Mouse (Mus musculus): ENCODE data around the gene Il10rb. TPM values are rescaled to one million over a fixed set of nuclear protein-coding genes. Genes with fewer than 3 reads are reported as not detected.

The Il10rb gene
- polyA plus RNA-seq, 1 experiment from 2014 or later, result 8.6 TPM

DNA sequence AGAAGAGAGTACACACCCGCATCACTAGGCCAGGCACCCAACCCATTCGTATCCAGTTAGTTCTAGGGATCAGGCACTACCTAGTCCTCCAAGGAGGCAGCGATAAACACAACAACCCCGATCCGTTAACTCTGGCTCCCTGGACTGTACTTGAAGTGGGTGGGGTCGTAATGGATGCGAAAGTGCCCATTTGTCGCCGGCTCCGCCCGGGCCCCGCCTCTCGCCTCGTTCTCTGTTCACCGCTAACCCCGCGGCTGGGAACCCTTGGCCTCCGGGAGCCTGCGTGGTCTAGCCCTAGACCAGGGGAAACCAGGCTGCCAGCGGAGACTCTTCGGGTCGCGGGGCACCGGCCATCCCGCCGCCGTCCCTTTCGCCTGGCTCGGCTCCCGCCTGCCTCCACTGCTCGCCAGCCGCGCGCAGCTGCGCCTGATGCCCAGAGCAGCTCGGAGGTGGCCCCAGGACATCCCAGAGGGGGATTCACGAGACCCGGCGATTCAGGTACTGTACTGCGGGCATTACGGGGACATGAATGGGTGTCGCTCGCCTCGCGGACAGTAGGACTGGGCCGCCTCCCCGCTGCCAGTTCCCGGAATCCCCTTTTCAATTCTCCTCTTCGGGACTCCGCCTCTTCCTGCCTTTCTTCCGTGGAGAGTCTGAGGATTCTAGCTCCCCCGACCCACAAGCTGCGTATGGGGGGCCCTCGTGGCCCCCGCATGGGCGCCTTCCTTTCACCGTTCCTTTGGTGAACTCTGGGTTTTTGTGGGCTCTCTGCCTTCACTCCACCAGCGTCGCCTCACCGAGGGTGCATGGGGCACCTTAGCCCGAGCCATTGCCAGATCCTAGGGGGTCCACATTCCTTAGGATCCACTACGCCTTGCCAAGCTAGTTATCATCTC lies 33.1 kb upstream of the Il10rb start, which contains the start of gene Ifnar2:
Ifnar2 (plus strand) TSS at position 207 of the 896 bp plus-strand sequence.
- DNase-seq (ENCODE audit: low spot score), result peak; percentile 81
- peak within 1 kb of the TSS; percentile 98 for H3K27ac ChIP-seq
- H3K4me3 ChIP-seq, result peak within 1 kb of the TSS; percentile 91
- no peaks in the 10 kb centered on the region for H3K27me3 ChIP-seq (ENCODE audit: insufficient read depth, poor library complexity, severe bottlenecking)
- H3K4me1 ChIP-seq (replicated peaks), result peaks cover 18% of the 10 kb centered on the region
- under 1% methylated on average over 62 of the region's 62 CpGs for WGBS
- H3K36me3 ChIP-seq, result peaks cover 19% of the 10 kb centered on the region; the same call in 1 of the 2 replicates
- no peaks in the 10 kb centered on the region for H3K9me3 ChIP-seq

DNA sequence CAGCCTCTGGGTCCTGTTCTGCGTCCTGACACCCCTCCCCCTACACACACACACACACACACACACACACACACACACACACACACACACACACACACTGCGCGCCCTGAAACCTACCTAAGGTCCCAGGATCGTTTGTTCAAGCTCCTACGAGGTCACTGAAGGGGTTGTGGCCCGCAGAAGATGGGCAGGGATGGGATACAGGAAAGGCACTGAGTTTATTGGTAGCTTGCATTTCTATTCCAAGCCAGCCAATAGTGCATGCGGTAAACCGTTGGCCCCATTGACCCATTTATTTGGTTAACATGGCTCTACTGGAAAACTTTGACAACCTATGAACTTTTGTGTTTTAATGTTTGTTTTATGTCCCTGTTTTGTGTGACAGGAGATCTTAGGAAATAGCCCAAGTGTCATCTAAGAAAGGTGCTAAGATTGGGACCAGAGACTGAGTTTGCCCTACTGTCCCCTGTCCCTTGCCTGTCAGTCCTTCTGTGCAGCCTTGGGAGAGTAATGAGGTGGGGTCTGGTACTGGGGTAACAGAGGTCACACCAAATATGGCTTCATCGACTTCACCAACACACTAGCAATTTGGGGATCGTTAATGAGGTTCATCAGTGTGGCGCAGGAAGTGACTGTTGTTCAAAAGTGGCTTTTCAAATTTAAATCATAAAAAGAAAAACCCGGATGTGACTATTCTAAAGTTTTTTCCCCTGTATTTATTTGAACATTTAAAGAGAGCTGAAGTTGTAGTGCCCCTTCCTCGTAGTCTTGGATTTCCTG lies 32.3 kb upstream of the Il10rb start:
- WGBS, result 43% methylated on average over 13 of the region's 13 CpGs

DNA sequence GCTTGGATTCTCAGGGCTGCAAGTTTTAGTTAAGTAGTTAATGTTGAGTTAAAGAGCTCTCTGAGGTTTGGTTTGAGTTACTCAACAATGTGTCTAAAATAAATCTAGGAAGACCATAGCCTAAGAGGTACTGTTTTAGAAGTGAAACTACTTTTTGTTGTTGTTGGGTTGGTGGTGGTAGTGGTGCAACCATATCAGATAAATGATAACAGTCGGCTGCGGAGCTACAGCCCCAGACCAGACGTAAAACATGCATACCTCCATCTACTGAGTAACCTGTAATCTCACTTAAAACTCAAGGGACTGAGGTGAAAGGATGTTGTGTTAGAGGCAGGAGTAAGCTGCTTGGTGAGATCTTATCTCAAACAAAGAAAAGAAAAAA lies 31.7 kb upstream of the Il10rb start:
- Histone ChIP-seq H3K4me1 (replicated peaks) (peaks cover 25% of the 10 kb centered on the region), H3K36me3 (peaks cover 19% of the 10 kb centered on the region; the same call in 1 of the 2 replicates), H3K27ac (no peak overlapping the region), H3K27me3 (ENCODE audit: insufficient read depth, poor library complexity, severe bottlenecking) (no peaks in the 10 kb centered on the region), H3K9me3 (no peaks in the 10 kb centered on the region), H3K4me3 (peak overlapping the region; percentile 91; the same call in 1 of the 2 replicates)
- 94% methylated on average over 3 of the region's 3 CpGs for WGBS
- no peak for DNase-seq (ENCODE audit: low spot score)

More for the DNA sequence above, 32.3 kb upstream of the Il10rb start:
- Histone ChIP-seq H3K4me3 (peak overlapping the region; percentile 91), H3K36me3 (peaks cover 19% of the 10 kb centered on the region; the same call in 1 of the 2 replicates), H3K4me1 (replicated peaks) (peaks cover 19% of the 10 kb centered on the region), H3K27ac (peak overlapping the region; percentile 98), H3K27me3 (ENCODE audit: insufficient read depth, poor library complexity, severe bottlenecking) (no peaks in the 10 kb centered on the region), H3K9me3 (no peaks in the 10 kb centered on the region)
- no peak for DNase-seq (ENCODE audit: low spot score)

DNA sequence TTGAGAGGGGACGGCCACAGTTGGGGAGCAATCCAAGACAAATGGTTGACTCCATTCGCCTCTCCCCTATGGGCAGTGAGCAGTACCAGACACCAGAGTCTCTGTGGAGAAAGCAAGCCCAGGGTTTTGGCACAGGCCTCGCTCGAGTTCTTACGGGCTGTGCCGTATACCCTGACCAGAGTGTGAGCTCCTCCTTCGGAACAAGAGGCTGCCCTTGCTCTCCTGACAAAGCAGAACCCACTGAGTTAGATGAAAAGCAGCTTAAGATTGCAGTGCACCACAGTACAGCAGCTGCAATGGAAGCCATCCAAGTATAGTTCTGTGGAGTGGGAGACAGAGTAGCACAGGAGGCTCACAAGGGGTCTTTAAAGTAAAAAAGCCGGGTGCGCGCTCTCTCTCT lies 29.3 kb upstream of the Il10rb start:
- H3K9me3 ChIP-seq, result no peaks in the 10 kb centered on the region
- peaks cover 27% of the 10 kb centered on the region for H3K4me1 ChIP-seq (replicated peaks)
- no peaks in the 10 kb centered on the region for H3K27me3 ChIP-seq (ENCODE audit: insufficient read depth, poor library complexity, severe bottlenecking)
- WGBS, result 96% methylated on average over 10 of the region's 10 CpGs
- H3K4me3 ChIP-seq, result no peak overlapping the region
- peaks cover 19% of the 10 kb centered on the region for H3K36me3 ChIP-seq
- H3K27ac ChIP-seq, result no peak overlapping the region
- no peak for DNase-seq (ENCODE audit: low spot score)

DNA sequence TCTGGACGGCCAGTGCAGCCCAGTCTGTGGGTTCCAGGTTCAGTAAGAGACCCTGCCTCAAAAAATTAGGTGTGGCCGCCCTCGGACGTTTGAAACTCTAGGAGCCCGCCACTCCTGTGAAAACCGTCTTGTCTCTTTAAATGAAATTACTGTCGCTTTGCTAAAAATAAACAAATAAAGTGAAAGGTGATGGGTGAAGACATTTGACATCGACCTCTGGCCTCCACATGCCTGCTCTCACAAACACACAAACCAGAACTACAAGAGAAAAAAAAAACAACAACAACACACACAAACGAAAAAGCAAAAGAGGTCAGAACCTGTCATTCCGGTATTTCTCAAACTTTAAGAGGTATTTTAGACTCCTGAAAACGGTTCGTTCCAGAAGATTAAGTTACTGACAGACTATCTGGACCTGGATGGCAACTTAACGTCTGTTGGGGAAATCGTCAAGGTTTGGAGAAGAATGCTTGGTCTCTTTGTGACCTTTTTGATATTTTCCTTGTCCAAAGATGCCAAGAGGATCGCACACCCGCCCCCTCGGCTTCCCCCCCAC lies 27.5 kb upstream of the Il10rb start:
- H3K9me3 ChIP-seq, result no peaks in the 10 kb centered on the region
- peaks cover 19% of the 10 kb centered on the region for H3K36me3 ChIP-seq
- no peak overlapping the region for H3K4me3 ChIP-seq
- WGBS, result 47% methylated on average over 17 of the region's 17 CpGs
- no peaks in the 10 kb centered on the region for H3K27me3 ChIP-seq (ENCODE audit: insufficient read depth, poor library complexity, severe bottlenecking)
- peaks cover 17% of the 10 kb centered on the region for H3K4me1 ChIP-seq (replicated peaks)
- H3K27ac ChIP-seq, result peak overlapping the region; percentile 54
- DNase-seq (ENCODE audit: low spot score), result no peak

DNA sequence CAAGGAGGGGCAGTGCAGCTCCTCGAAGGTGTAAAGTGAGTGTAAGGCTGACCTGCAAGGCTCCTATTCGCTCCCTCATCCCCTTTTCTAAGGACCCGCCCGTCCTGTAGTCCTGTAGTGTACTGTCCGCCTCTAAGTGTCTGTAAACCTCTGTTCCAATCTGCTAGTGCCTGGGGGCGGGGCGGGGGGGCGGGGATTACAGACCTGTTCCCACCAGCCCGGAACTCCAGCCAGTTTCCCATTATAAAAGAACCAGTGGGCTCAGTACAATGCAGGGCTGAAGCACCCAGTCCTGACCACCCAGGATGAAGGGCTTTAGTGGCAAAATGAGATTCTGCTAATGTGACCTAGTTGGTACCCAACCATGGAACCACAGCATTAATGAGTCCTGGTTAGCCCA lies 27.0 kb upstream of the Il10rb start:
- peaks cover 12% of the 10 kb centered on the region for H3K4me1 ChIP-seq (replicated peaks)
- peak; percentile 12 for DNase-seq (ENCODE audit: low spot score)
- H3K4me3 ChIP-seq, result no peak overlapping the region
- peak overlapping the region; percentile 54 for H3K27ac ChIP-seq
- H3K36me3 ChIP-seq, result peaks cover 24% of the 10 kb centered on the region
- WGBS, result 30% methylated on average over 9 of the region's 9 CpGs
- H3K27me3 ChIP-seq (ENCODE audit: insufficient read depth, poor library complexity, severe bottlenecking), result no peaks in the 10 kb centered on the region
- no peaks in the 10 kb centered on the region for H3K9me3 ChIP-seq

DNA sequence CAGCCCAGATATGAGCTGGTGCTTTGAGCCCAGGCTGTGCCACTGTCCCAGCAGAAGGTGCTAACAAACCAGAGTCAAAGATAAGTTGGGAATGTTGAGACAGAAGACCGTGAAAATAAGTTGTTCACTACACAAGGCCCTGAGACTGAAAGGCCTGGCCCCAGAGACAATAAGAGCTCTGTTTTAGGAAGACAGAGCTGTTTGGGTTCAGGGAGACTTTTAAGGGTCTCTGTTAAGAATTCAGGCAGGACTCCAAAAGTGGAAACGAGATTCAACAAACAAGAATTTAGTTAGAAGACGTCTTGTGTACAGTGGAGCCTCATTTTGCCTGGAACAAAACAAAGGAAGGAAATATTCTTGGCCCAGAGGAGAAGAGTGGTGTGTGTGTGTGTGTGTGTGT lies 26.6 kb upstream of the Il10rb start:
- H3K36me3 ChIP-seq, result peaks cover 27% of the 10 kb centered on the region
- WGBS, result 61% methylated on average over 3 of the region's 3 CpGs
- no peak overlapping the region for H3K4me3 ChIP-seq
- H3K27ac ChIP-seq, result peak overlapping the region; percentile 54
- H3K27me3 ChIP-seq (ENCODE audit: insufficient read depth, poor library complexity, severe bottlenecking), result no peaks in the 10 kb centered on the region
- no peaks in the 10 kb centered on the region for H3K9me3 ChIP-seq
- peaks cover 9% of the 10 kb centered on the region for H3K4me1 ChIP-seq (replicated peaks)
- no peak for DNase-seq (ENCODE audit: low spot score)

DNA sequence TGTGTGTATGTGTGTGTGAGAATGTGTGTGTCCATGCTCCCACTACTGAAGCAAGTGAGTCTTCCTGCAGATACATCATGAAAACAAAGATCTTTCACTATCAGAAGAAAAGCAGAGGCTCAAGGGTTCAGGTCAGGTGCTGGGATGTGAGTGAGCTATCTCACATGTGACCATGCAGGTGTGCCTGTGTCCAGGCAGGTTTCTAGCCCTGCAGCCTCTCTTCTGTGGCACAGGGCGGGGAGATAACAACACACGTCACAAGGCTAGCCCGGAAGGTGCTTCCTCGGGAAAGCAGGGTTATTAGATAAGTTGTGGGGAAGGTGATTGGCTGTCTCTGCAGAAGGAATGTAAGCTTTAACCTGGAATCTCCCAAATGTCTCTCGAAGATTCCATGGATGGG lies 25.8 kb upstream of the Il10rb start:
- H3K36me3 ChIP-seq, result peaks cover 31% of the 10 kb centered on the region
- WGBS, result 87% methylated on average over 5 of the region's 5 CpGs
- H3K9me3 ChIP-seq, result no peaks in the 10 kb centered on the region
- H3K27ac ChIP-seq, result no peak overlapping the region
- H3K27me3 ChIP-seq (ENCODE audit: insufficient read depth, poor library complexity, severe bottlenecking), result no peaks in the 10 kb centered on the region
- H3K4me1 ChIP-seq (replicated peaks), result peaks cover 9% of the 10 kb centered on the region
- no peak for DNase-seq (ENCODE audit: low spot score)
- no peak overlapping the region for H3K4me3 ChIP-seq

DNA sequence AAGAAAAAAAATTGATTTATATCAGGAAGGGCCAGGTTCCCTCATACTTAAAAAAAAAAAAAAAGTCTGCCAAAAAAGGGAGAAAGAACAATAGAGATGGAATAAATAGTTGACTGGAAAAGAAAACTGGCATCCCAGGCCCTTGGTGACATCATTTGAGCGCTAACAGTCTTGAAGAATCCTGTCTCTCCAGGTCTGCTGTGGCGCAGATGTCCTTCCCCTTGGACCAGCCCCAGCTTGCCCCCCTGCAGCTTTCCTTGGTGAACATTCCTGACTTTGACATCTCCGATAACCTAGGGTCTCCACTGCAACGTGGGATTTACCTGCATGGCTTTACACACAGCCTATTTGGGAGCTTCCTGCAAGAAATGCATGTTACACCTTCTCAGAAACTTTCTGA lies 24.4 kb upstream of the Il10rb start:
- H3K9me3 ChIP-seq, result no peaks in the 10 kb centered on the region
- 85% methylated on average over 4 of the region's 4 CpGs for WGBS
- peaks cover 9% of the 10 kb centered on the region for H3K4me1 ChIP-seq (replicated peaks)
- no peaks in the 10 kb centered on the region for H3K27me3 ChIP-seq (ENCODE audit: insufficient read depth, poor library complexity, severe bottlenecking)
- H3K4me3 ChIP-seq, result no peak overlapping the region
- no peak overlapping the region for H3K27ac ChIP-seq
- H3K36me3 ChIP-seq, result peaks cover 29% of the 10 kb centered on the region
- no peak for DNase-seq (ENCODE audit: low spot score)

DNA sequence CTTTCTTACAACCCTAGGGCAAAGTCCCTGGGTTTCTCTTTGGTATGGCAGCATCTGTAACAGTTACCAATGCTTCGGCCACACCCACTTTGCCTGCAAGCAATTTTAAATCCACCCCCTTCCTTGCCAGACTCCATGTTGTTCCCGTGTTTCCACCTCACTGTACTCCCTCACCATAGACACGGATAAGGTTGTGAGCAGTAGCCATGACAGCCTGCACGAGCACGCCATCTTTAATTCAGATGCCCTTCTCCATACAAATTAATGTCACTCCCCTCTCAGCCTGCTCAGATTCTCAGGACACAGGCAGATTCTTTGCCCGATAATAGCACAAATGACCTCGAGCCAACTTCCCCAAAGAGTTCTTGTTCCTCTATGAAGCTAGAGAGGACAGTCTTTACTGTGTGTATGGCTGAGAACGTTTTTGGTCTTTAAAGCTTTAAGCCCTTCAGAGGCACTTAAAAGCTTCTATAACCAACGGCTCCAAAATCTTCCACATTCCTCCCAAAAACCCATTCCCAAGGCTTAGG lies 23.6 kb upstream of the Il10rb start:
- Histone ChIP-seq H3K36me3 (peaks cover 33% of the 10 kb centered on the region), H3K9me3 (no peaks in the 10 kb centered on the region), H3K4me3 (no peak overlapping the region), H3K27ac (no peak overlapping the region), H3K27me3 (ENCODE audit: insufficient read depth, poor library complexity, severe bottlenecking) (no peaks in the 10 kb centered on the region), H3K4me1 (replicated peaks) (peaks cover 9% of the 10 kb centered on the region)
- no peak for DNase-seq (ENCODE audit: low spot score)
- WGBS, result 90% methylated on average over 9 of the region's 9 CpGs

DNA sequence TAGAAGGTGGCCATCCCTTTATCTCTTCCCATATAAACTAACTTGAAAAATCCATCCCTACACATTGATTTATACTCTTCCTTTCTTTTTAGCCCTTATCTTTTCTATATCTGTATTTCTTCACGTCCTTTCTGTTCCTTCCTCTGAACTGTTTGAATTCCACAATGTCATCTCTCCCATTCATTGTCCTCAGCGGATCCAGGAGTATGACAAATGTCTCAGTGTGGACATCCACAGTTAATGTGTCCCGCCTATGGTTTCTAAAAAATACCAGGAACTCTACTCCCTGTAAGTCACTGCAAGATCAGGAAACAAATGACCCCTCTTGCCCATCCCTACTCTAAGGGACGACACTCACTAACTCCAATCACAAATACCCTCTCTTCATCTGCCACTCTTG lies 21.7 kb upstream of the Il10rb start:
- H3K36me3 ChIP-seq, result peaks cover 50% of the 10 kb centered on the region
- H3K4me1 ChIP-seq (replicated peaks), result peaks cover 2% of the 10 kb centered on the region
- no peak for DNase-seq (ENCODE audit: low spot score)
- H3K4me3 ChIP-seq, result no peak overlapping the region
- no peaks in the 10 kb centered on the region for H3K27me3 ChIP-seq (ENCODE audit: insufficient read depth, poor library complexity, severe bottlenecking)
- H3K9me3 ChIP-seq, result 0 out of 2 replicates have a peak, but pooled peaks cover 2% of the 10 kb centered on the region
- H3K27ac ChIP-seq, result no peak overlapping the region
- WGBS, result 89% methylated on average over 4 of the region's 4 CpGs

DNA sequence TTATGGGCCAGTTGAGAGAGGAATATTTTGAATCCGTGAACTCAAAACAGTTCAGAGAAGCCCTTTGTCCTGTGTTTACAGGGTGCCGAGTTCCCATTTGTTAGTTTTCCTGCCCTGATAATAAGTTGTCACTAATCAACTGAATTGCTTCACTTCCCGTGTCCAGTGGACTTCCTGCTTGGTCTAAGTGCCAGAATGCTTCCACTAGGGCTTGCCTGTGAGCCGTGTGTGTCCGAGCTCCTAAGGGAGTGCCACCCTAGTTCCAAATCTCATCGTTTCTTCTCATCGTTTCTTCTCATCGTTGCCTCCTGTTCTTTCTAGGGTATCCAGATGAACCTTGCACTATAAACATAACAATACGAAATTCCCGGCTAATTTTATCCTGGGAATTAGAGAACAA lies 20.3 kb upstream of the Il10rb start:
- 62% methylated on average over 10 of the region's 10 CpGs for WGBS
- H3K36me3 ChIP-seq, result peaks cover 60% of the 10 kb centered on the region
- H3K27ac ChIP-seq, result no peak overlapping the region

More for the DNA sequence above, 20.3 kb upstream of the Il10rb start:
- DNase-seq (ENCODE audit: low spot score), result no peak
- Histone ChIP-seq H3K4me3 (no peak overlapping the region), H3K4me1 (replicated peaks) (no peaks in the 10 kb centered on the region), H3K27me3 (ENCODE audit: insufficient read depth, poor library complexity, severe bottlenecking) (no peaks in the 10 kb centered on the region), H3K9me3 (0 out of 2 replicates have a peak, but pooled peaks cover 7% of the 10 kb centered on the region)

Data from hindbrain, embryonic 10.5 days (tissue).